Mouse (Mus musculus): ENCODE results near the gene Ccr6. TPM values are rescaled to one million over a fixed set of nuclear protein-coding genes. Genes with fewer than 3 reads are reported as not detected.
"Not testable (repeated sequence)": the region's sequence is repeated elsewhere in the genome, so short reads cannot be mapped to it uniquely, and the experiment has no call there.

Ccr6 gene
- not detected in 2 replicates for polyA plus RNA-seq (2011; ENCODE audit: insufficient read length, low read depth, missing spikeins)

- no peak within 1 kb of the TSS for H3K4me3 ChIP-seq (ENCODE audit: insufficient read depth, low read length)
- no peak within 1 kb of the TSS for H3K27ac ChIP-seq (ENCODE audit: insufficient read depth, low read length)
- TF ChIP-seq POLR2A (IDR thresholded peaks at IDR 0.05; ENCODE audit: low read depth, low read length) (no peak), CTCF (IDR thresholded peaks at IDR 0.05; ENCODE audit: borderline replicate concordance, insufficient read depth, low read length) (no peak)
These were observed at the start of gene Ccr6 for GRCm38 (mm10) chr17:8235743-8236142. Gene Ccr6 (plus strand): TSS chr17:8236043.

GRCm38 (mm10) chr17:8193678-8194077 is 42.2 kb upstream of the Ccr6 start:
- Histone ChIP-seq H3K27ac (ENCODE audit: insufficient read depth, low read length) (no peak overlapping the region), H3K4me3 (ENCODE audit: insufficient read depth, low read length) (no peak overlapping the region), H3K4me1 (ENCODE audit: control insufficient read depth, insufficient read depth, low read length) (0 out of 2 replicates have a peak, but pooled peaks cover 2% of the 10 kb centered on the region)
- TF ChIP-seq POLR2A (IDR thresholded peaks at IDR 0.05; ENCODE audit: low read depth, low read length) = no peak
- no peak for TF ChIP-seq CTCF (IDR thresholded peaks at IDR 0.05; ENCODE audit: borderline replicate concordance, insufficient read depth, low read length)

More at GRCm38 (mm10) chr17:8235743-8236142, at the start of gene Ccr6:
- no peaks in the 10 kb centered on the region for H3K4me1 ChIP-seq (ENCODE audit: control insufficient read depth, insufficient read depth, low read length)

DNA sequence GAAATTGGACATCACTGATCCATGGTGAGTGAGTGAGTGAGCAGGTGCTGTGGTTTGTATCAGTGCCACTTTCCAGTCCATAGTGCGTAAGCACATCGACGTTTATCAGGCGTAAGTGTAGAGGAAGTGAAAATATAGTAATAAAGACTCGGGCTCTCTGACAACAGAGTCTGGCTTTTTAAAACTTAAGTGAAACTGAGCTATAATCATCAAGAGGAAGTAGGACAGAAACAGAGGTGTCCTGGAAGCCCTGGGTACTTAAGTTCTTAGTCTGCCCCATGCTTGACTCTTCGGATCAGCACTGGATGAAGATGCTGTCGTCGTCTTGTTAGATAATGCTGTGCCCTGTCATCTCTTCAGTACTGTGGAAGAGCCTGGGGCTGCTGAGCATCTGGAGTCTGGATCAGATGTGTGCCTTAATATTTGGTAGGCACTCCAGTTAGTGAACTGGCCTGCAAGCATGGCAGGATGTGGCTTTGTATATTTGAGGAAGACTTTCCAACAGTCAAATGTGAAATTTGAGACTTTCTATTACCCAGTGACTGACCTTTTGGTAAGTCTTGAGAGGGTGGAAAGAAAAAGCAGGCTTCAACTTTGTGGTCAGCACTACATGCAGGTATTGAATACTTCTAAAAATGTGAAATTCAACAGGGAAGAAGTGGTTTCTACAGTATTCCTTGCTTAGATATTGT is 40.0 kb upstream of the Ccr6 start:
- Histone ChIP-seq H3K27ac (ENCODE audit: insufficient read depth, low read length) (no peak overlapping the region), H3K4me1 (ENCODE audit: control insufficient read depth, insufficient read depth, low read length) (0 out of 2 replicates have a peak, but pooled peaks cover 2% of the 10 kb centered on the region), H3K4me3 (ENCODE audit: insufficient read depth, low read length) (no peak overlapping the region)
- TF ChIP-seq CTCF (IDR thresholded peaks at IDR 0.05; ENCODE audit: borderline replicate concordance, insufficient read depth, low read length) = no peak
- TF ChIP-seq POLR2A (IDR thresholded peaks at IDR 0.05; ENCODE audit: low read depth, low read length) = no peak

- no peak for TF ChIP-seq POLR2A (IDR thresholded peaks at IDR 0.05; ENCODE audit: low read depth, low read length)
- Histone ChIP-seq H3K27ac (ENCODE audit: insufficient read depth, low read length) (no peak overlapping the region), H3K4me1 (ENCODE audit: control insufficient read depth, insufficient read depth, low read length) (0 out of 2 replicates have a peak, but pooled peaks cover 2% of the 10 kb centered on the region), H3K4me3 (ENCODE audit: insufficient read depth, low read length) (no peak overlapping the region)
These were observed 38.2 kb upstream of the Ccr6 start for GRCm38 (mm10) chr17:8197652-8198051.

DNA sequence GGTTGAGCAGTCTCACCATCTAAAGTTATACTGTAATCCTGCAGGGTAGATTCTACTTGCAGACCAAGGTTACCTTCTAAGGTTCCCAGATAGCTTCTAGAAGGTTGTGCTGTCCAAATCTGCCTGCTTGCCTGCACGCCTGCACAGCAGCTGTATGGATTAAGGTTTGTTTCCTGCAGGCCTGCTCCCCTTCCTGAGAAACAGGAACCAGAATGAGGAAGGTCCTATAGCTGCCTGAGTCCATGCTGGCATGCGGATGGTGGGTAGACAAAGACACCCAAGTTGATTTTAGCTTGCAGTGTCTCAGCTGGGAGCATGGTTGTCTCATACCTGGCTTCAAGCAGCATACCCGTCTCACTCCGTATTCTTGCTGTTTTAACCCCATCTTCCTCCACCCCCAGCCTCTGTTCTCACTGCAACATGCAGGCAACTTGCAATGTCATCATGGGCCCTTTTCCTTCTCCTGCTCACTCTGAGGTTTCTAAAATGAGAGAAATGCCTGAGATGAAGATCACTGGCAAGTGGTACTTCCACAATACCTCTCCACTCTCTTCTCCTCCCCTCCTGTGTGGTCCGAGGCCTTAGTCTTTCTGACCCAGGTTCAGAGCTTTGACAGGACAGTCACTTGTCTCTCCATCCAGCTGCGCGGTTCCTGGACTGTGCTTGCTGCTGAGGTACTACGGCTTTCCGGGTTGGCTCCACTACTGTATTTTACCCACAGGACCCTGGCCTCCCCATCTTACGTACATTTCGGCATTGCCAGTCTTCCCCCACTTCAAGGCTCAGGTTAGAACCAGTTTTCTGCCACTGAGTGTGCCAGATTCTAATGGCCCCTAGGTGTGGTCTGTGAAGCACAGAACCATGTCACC is 36.5 kb upstream of the Ccr6 start:
- Histone ChIP-seq H3K4me3 (ENCODE audit: insufficient read depth, low read length) (no peak overlapping the region), H3K4me1 (ENCODE audit: control insufficient read depth, insufficient read depth, low read length) (no peaks in the 10 kb centered on the region), H3K27ac (ENCODE audit: insufficient read depth, low read length) (no peak overlapping the region)
- TF ChIP-seq CTCF (IDR thresholded peaks at IDR 0.05; ENCODE audit: borderline replicate concordance, insufficient read depth, low read length) (no peak), POLR2A (IDR thresholded peaks at IDR 0.05; ENCODE audit: low read depth, low read length) (no peak)

DNA sequence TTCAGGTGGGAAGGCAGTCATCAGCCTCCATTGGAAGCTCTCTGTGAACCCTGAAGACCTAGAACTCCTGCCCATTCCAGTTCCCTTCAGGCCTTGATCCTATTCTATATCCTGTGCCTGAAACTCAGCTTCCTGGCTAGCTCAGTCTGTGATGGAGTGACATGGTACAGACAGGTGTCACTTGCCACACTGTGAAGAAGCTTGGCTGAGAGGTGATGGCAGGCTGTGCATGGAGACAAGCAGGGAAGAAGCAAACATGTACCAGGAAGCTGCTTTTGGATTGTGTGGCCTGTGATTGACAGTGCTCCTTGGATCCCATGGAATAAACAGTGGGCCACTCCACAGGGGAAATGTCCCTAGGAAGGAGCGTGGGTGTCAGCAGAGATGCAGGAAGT is 35.9 kb upstream of the Ccr6 start:
- Histone ChIP-seq H3K4me1 (ENCODE audit: control insufficient read depth, insufficient read depth, low read length) (no peaks in the 10 kb centered on the region), H3K27ac (ENCODE audit: insufficient read depth, low read length) (no peak overlapping the region), H3K4me3 (ENCODE audit: insufficient read depth, low read length) (no peak overlapping the region)
- TF ChIP-seq POLR2A (IDR thresholded peaks at IDR 0.05; ENCODE audit: low read depth, low read length) (no peak), CTCF (IDR thresholded peaks at IDR 0.05; ENCODE audit: borderline replicate concordance, insufficient read depth, low read length) (no peak)

DNA sequence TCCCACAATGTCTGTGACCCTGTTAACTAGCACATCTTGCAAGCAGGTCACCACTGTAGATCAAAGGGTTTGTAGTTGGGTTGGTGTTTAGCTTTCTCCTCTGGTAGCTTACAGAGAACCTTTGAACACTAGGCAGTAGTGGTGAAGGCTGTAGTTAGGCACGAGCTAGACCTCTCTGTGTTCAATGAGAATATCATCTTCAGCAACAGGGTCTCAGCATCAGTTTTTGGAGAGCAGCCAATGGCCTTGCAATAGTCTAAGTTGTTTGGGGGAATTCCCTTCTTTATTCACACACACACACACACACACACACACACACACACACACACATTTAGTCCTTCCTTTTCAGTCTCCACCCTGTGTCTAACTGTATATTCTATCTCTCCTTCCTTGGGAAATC is 32.4 kb upstream of the Ccr6 start:
- Histone ChIP-seq H3K4me1 (ENCODE audit: control insufficient read depth, insufficient read depth, low read length) (no peaks in the 10 kb centered on the region), H3K4me3 (ENCODE audit: insufficient read depth, low read length) (no peak overlapping the region), H3K27ac (ENCODE audit: insufficient read depth, low read length) (no peak overlapping the region)
- TF ChIP-seq CTCF (IDR thresholded peaks at IDR 0.05; ENCODE audit: borderline replicate concordance, insufficient read depth, low read length) (no peak), POLR2A (IDR thresholded peaks at IDR 0.05; ENCODE audit: low read depth, low read length) (no peak)

GRCm38 (mm10) chr17:8205221-8205631 is 30.6 kb upstream of the Ccr6 start:
- not testable (repeated sequence) for H3K4me3 ChIP-seq (ENCODE audit: insufficient read depth, low read length); H3K27ac ChIP-seq (ENCODE audit: insufficient read depth, low read length); H3K4me1 ChIP-seq (ENCODE audit: control insufficient read depth, insufficient read depth, low read length)

- no peaks in the 10 kb centered on the region for H3K4me1 ChIP-seq (ENCODE audit: control insufficient read depth, insufficient read depth, low read length)
- no peak overlapping the region for H3K27ac ChIP-seq (ENCODE audit: insufficient read depth, low read length)
- TF ChIP-seq CTCF (IDR thresholded peaks at IDR 0.05; ENCODE audit: borderline replicate concordance, insufficient read depth, low read length) (no peak), POLR2A (IDR thresholded peaks at IDR 0.05; ENCODE audit: low read depth, low read length) (no peak)
- H3K4me3 ChIP-seq (ENCODE audit: insufficient read depth, low read length) = no peak overlapping the region
These were observed 29.2 kb upstream of the Ccr6 start for GRCm38 (mm10) chr17:8206691-8207090.

DNA sequence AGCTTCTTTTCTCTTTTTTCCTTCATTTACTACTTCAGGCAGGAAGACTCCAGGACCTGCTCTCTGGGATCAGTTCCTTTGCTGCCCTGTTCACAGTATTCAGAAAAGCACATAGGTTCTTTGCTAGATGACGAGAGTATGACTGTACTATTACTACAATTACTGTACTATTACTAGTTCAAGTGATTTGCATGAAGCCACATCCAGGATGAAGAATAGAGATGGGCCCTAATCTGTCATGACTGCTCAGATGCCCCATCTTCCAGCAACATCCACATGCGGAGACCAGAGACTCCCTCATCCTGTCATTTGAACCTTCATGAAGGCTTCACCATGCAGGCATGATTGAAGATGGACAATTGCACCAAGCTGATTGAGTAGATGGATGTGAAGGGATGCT is 26.1 kb upstream of the Ccr6 start:
- TF ChIP-seq POLR2A (IDR thresholded peaks at IDR 0.05; ENCODE audit: low read depth, low read length) (no peak), CTCF (IDR thresholded peaks at IDR 0.05; ENCODE audit: borderline replicate concordance, insufficient read depth, low read length) (no peak)
- H3K4me1 ChIP-seq (ENCODE audit: control insufficient read depth, insufficient read depth, low read length) = no peaks in the 10 kb centered on the region
- H3K27ac ChIP-seq (ENCODE audit: insufficient read depth, low read length) = no peak overlapping the region
- H3K4me3 ChIP-seq (ENCODE audit: insufficient read depth, low read length) = no peak overlapping the region
